Mouse (Mus musculus): ENCODE data around the gene Hoxc11. TPM values are rescaled to one million over a fixed set of nuclear protein-coding genes. Genes with fewer than 3 reads are reported as not detected.

Gene Hoxc11
- polyA plus RNA-seq, 1 experiment from 2014 or later, result not detected

DNA sequence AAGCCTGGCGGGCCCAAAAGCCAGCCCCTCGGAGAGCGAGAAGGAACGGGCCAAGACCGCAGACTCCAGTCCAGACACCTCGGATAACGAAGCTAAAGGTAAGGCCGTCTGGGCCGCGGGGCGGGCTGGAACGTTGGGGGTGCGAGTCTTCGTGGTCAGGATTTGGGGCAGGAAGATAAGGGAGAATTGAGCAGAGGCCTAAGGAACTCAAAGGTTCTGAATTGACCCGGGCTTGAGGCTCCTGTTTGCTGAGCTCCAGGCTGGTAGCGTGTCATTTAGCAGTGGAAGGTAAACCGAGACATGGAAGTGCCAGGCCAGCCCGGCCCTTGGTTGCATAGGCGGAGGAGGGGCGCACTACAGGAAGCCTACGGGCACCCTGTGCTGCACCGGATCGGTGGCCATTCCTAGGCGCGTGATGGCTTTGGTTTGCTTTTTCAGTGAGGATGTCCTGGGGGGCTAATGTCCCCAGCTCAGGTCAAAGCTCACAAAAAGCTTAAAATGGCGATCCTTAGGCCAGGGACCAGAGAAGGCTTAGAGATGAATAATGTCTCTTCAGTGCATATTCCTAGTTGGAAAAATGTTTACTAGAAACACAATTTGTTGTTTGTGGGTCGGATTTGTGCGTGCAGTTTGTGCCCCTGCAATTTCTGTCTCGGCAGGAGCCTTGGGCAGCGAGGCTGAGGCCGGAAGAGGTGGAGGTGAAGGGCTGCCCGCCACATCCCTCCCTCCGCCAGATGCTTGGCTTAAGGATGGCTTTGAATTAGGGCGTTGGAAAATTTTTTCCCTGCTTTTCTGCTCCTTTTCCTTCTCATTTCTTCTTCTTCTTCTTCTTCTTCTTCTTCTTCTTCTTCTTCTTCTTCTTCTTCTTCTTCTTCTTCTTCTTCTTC lies 13.5 kb downstream of the Hoxc11 start:
- Histone ChIP-seq H3K27me3 (replicated peaks; ENCODE audit: control insufficient read depth, insufficient read depth, low read length) (peaks cover 91% of the 10 kb centered on the region), H3K27ac (ENCODE audit: low read depth, low read length) (no peak overlapping the region), H3K4me1 (ENCODE audit: control insufficient read depth, insufficient read depth, low read depth, low read length) (peaks cover 4% of the 10 kb centered on the region; the same call in 1 of the 2 replicates), H3K4me3 (ENCODE audit: low read length) (no peak overlapping the region), H3K4me2 (ENCODE audit: low read length) (no peak overlapping the region), H3K9me3 (ENCODE audit: control insufficient read depth, low read length) (no peaks in the 10 kb centered on the region), H3K36me3 (ENCODE audit: control insufficient read depth, insufficient read depth, low read length) (no peaks in the 10 kb centered on the region), H3K9ac (ENCODE audit: low read depth, low read length) (no peak overlapping the region)
- 2% methylated on average over 34 of the region's 34 CpGs for WGBS
- no peak for ATAC-seq

GRCm38 (mm10) chr15:102969296-102969695 lies 15.1 kb downstream of the Hoxc11 start:
- peaks cover 95% of the 10 kb centered on the region for H3K27me3 ChIP-seq (replicated peaks; ENCODE audit: control insufficient read depth, insufficient read depth, low read length)
- H3K36me3 ChIP-seq (ENCODE audit: control insufficient read depth, insufficient read depth, low read length), result no peaks in the 10 kb centered on the region
- H3K9me3 ChIP-seq (ENCODE audit: control insufficient read depth, low read length), result 0 out of 2 replicates have a peak, but pooled peaks cover 2% of the 10 kb centered on the region
- H3K4me3 ChIP-seq (ENCODE audit: low read length), result no peak overlapping the region
- no peak overlapping the region for H3K27ac ChIP-seq (ENCODE audit: low read depth, low read length)
- no peak overlapping the region for H3K4me2 ChIP-seq (ENCODE audit: low read length)
- peaks cover 4% of the 10 kb centered on the region; the same call in 1 of the 2 replicates for H3K4me1 ChIP-seq (ENCODE audit: control insufficient read depth, insufficient read depth, low read depth, low read length)
- WGBS, result 23% methylated on average over 1 of the region's 1 CpGs
- ATAC-seq, result no peak
- no peak overlapping the region for H3K9ac ChIP-seq (ENCODE audit: low read depth, low read length)

DNA sequence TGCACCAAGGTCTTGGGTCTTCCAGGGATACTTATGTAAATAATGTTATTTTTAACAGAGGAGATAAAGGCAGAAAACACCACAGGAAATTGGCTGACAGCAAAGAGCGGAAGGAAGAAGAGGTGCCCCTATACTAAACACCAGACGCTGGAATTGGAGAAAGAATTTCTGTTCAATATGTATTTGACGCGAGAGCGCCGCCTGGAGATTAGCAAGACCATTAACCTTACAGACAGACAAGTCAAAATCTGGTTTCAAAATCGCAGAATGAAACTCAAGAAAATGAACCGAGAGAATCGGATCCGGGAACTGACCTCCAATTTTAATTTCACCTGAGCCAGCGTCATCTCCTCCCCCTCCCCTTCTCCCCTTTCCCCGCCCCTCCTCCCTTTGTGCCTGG lies 16.5 kb downstream of the Hoxc11 start:
- ATAC-seq, result no peak
- Histone ChIP-seq H3K4me2 (ENCODE audit: low read length) (no peak overlapping the region), H3K9ac (ENCODE audit: low read depth, low read length) (no peak overlapping the region), H3K9me3 (ENCODE audit: control insufficient read depth, low read length) (0 out of 2 replicates have a peak, but pooled peaks cover 2% of the 10 kb centered on the region), H3K4me3 (ENCODE audit: low read length) (no peak overlapping the region), H3K4me1 (ENCODE audit: control insufficient read depth, insufficient read depth, low read depth, low read length) (peaks cover 4% of the 10 kb centered on the region; the same call in 1 of the 2 replicates), H3K36me3 (ENCODE audit: control insufficient read depth, insufficient read depth, low read length) (no peaks in the 10 kb centered on the region), H3K27ac (ENCODE audit: low read depth, low read length) (no peak overlapping the region), H3K27me3 (replicated peaks; ENCODE audit: control insufficient read depth, insufficient read depth, low read length) (peaks cover 93% of the 10 kb centered on the region)
- WGBS, result 5% methylated on average over 12 of the region's 12 CpGs

DNA sequence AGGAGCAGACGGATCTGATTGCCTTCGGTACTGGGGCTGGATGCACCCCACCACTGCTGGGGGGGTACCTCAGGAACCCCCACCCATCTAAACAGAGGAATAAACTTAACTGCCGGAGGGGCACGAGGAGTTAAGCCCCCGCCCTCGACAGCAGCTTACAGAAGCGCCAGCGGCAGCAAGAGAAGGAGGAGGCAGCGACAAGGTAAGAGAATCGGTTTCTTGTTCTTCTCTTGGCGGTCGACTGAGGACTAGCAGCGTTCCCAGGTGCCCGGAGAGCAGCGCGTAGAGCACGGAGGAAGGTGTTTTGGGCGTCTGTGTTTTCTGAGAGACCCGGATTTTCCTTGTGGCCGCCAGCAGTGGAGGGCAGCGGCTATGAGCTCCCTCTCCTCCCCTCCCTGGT lies 18.0 kb downstream of the Hoxc11 start:
- Histone ChIP-seq H3K4me3 (ENCODE audit: low read length) (no peak overlapping the region), H3K27ac (ENCODE audit: low read depth, low read length) (no peak overlapping the region), H3K4me2 (ENCODE audit: low read length) (no peak overlapping the region)

GRCm38 (mm10) chr15:102972753-102973152 lies 18.5 kb downstream of the Hoxc11 start:
- ATAC-seq, result no peak
- H3K4me2 ChIP-seq (ENCODE audit: low read length), result no peak overlapping the region
- H3K9me3 ChIP-seq (ENCODE audit: control insufficient read depth, low read length), result 0 out of 2 replicates have a peak, but pooled peaks cover 2% of the 10 kb centered on the region
- no peak overlapping the region for H3K4me3 ChIP-seq (ENCODE audit: low read length)
- H3K4me1 ChIP-seq (ENCODE audit: control insufficient read depth, insufficient read depth, low read depth, low read length), result no peaks in the 10 kb centered on the region
- no peak overlapping the region for H3K9ac ChIP-seq (ENCODE audit: low read depth, low read length)
- no peak overlapping the region for H3K27ac ChIP-seq (ENCODE audit: low read depth, low read length)
- no peaks in the 10 kb centered on the region for H3K36me3 ChIP-seq (ENCODE audit: control insufficient read depth, insufficient read depth, low read length)
- WGBS, result 0% methylated on average over 6 of the region's 6 CpGs
- peaks cover 85% of the 10 kb centered on the region for H3K27me3 ChIP-seq (replicated peaks; ENCODE audit: control insufficient read depth, insufficient read depth, low read length)

More for the DNA sequence above, 18.0 kb downstream of the Hoxc11 start:
- WGBS, result under 1% methylated on average over 21 of the region's 21 CpGs
- H3K27me3 ChIP-seq (replicated peaks; ENCODE audit: control insufficient read depth, insufficient read depth, low read length), result peaks cover 86% of the 10 kb centered on the region
- ATAC-seq, result no peak
- H3K36me3 ChIP-seq (ENCODE audit: control insufficient read depth, insufficient read depth, low read length), result no peaks in the 10 kb centered on the region
- H3K4me1 ChIP-seq (ENCODE audit: control insufficient read depth, insufficient read depth, low read depth, low read length), result no peaks in the 10 kb centered on the region
- H3K9me3 ChIP-seq (ENCODE audit: control insufficient read depth, low read length), result 0 out of 2 replicates have a peak, but pooled peaks cover 2% of the 10 kb centered on the region
- no peak overlapping the region for H3K9ac ChIP-seq (ENCODE audit: low read depth, low read length)

DNA sequence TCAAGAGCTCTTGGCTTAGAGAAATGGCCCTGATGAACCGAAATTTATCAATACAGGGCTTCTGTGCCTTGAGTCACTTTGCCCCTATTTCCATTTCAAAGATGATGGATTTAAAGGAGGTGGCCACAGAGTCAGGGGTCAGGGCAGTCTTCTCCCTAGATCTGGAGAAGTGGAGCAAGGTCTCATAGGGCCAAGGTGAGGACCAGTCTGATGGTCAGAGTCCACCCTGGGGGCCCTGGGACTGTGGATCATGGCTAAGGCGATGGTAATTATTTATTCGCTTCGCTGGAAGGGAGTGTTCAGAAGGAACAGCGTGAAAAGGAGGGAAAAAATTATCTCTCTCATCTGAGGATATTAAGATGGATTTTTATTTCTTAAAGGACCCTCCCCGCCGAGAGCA lies 20.8 kb downstream of the Hoxc11 start:
- Histone ChIP-seq H3K27me3 (replicated peaks; ENCODE audit: control insufficient read depth, insufficient read depth, low read length) (peaks cover 86% of the 10 kb centered on the region), H3K4me3 (ENCODE audit: low read length) (no peak overlapping the region), H3K36me3 (ENCODE audit: control insufficient read depth, insufficient read depth, low read length) (no peaks in the 10 kb centered on the region), H3K9me3 (ENCODE audit: control insufficient read depth, low read length) (0 out of 2 replicates have a peak, but pooled peaks cover 2% of the 10 kb centered on the region), H3K27ac (ENCODE audit: low read depth, low read length) (no peak overlapping the region), H3K9ac (ENCODE audit: low read depth, low read length) (no peak overlapping the region), H3K4me1 (ENCODE audit: control insufficient read depth, insufficient read depth, low read depth, low read length) (no peaks in the 10 kb centered on the region), H3K4me2 (ENCODE audit: low read length) (no peak overlapping the region)
- no peak for ATAC-seq
- 4% methylated on average over 7 of the region's 7 CpGs for WGBS

DNA sequence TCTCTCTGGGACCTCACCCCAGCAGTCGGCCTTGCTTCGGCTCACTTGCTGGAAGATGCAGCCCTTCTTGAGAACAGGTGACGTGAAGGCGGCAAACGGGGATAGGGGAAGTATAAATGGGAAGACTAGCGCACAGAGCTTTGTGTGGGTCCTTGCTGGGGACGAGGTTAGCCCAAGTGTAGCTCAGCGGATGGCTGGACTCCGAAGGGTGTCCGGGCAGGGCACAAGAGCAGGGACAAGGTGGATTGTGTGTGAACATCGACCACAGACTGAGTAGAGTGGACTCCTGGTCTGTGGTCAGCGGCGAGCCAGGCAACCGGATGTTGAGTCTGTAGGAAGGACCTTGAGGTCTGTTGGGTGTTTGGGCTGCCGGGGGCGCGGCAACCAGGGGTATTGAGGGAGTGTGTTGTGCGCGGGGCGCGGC lies 21.5 kb downstream of the Hoxc11 start:
- no peak overlapping the region for H3K27ac ChIP-seq (ENCODE audit: low read depth, low read length)
- no peaks in the 10 kb centered on the region for H3K36me3 ChIP-seq (ENCODE audit: control insufficient read depth, insufficient read depth, low read length)
- no peak overlapping the region for H3K4me2 ChIP-seq (ENCODE audit: low read length)
- ATAC-seq, result no peak
- no peaks in the 10 kb centered on the region for H3K4me1 ChIP-seq (ENCODE audit: control insufficient read depth, insufficient read depth, low read depth, low read length)
- no peak overlapping the region for H3K4me3 ChIP-seq (ENCODE audit: low read length)
- H3K27me3 ChIP-seq (replicated peaks; ENCODE audit: control insufficient read depth, insufficient read depth, low read length), result peaks cover 83% of the 10 kb centered on the region
- no peak overlapping the region for H3K9ac ChIP-seq (ENCODE audit: low read depth, low read length)
- 3% methylated on average over 21 of the region's 21 CpGs for WGBS
- H3K9me3 ChIP-seq (ENCODE audit: control insufficient read depth, low read length), result 0 out of 2 replicates have a peak, but pooled peaks cover 2% of the 10 kb centered on the region

- no peak within 1 kb of the TSS for H3K27ac ChIP-seq (ENCODE audit: low read depth, low read length)
- no peaks in the 10 kb centered on the region for H3K4me1 ChIP-seq (ENCODE audit: control insufficient read depth, insufficient read depth, low read depth, low read length)
- ATAC-seq, result no peak
- H3K9ac ChIP-seq (ENCODE audit: low read depth, low read length), result no peak within 1 kb of the TSS
- H3K36me3 ChIP-seq (ENCODE audit: control insufficient read depth, insufficient read depth, low read length), result no peaks in the 10 kb centered on the region
- WGBS, result 1% methylated on average over 20 of the region's 20 CpGs
- H3K4me3 ChIP-seq (ENCODE audit: low read length), result no peak within 1 kb of the TSS
- peaks cover 78% of the 10 kb centered on the region for H3K27me3 ChIP-seq (replicated peaks; ENCODE audit: control insufficient read depth, insufficient read depth, low read length)
- 0 out of 2 replicates have a peak, but pooled peaks cover 2% of the 10 kb centered on the region for H3K9me3 ChIP-seq (ENCODE audit: control insufficient read depth, low read length)
- no peak within 1 kb of the TSS for H3K4me2 ChIP-seq (ENCODE audit: low read length)
Measured at GRCm38 (mm10) chr15:102976171-102976570, 21.9 kb downstream of the Hoxc11 start, which contains the start of gene Hoxc9. TSS of gene Hoxc9 (plus strand) at chr15:102976439.

- no peaks in the 10 kb centered on the region for H3K36me3 ChIP-seq (ENCODE audit: control insufficient read depth, insufficient read depth, low read length)
- H3K4me2 ChIP-seq (ENCODE audit: low read length), result no peak overlapping the region
- no peak for ATAC-seq
- WGBS, result 1% methylated on average over 37 of the region's 37 CpGs
- no peak overlapping the region for H3K27ac ChIP-seq (ENCODE audit: low read depth, low read length)
- no peak overlapping the region for H3K9ac ChIP-seq (ENCODE audit: low read depth, low read length)
- H3K4me1 ChIP-seq (ENCODE audit: control insufficient read depth, insufficient read depth, low read depth, low read length), result peaks cover 1% of the 10 kb centered on the region
- 0 out of 2 replicates have a peak, but pooled peaks cover 2% of the 10 kb centered on the region for H3K9me3 ChIP-seq (ENCODE audit: control insufficient read depth, low read length)
- H3K27me3 ChIP-seq (replicated peaks; ENCODE audit: control insufficient read depth, insufficient read depth, low read length), result peaks cover 74% of the 10 kb centered on the region
- H3K4me3 ChIP-seq (ENCODE audit: low read length), result no peak overlapping the region
Measured at GRCm38 (mm10) chr15:102976631-102977422, 22.6 kb downstream of the Hoxc11 start.
